Mouse (Mus musculus) CD8-positive naive resting alpha-beta T cell, adult 2 months (primary cell): ENCODE data around the gene Fam207a.

ENCODE experiments used
- DNase-seq, 2 experiments: peaks; one replicate each; pipeline ENCODE4 v3.0.0; 2022; ENCODE audit warnings: low read depth in 2 of 2, low spot score in 2 of 2

Fam207a gene

DNA sequence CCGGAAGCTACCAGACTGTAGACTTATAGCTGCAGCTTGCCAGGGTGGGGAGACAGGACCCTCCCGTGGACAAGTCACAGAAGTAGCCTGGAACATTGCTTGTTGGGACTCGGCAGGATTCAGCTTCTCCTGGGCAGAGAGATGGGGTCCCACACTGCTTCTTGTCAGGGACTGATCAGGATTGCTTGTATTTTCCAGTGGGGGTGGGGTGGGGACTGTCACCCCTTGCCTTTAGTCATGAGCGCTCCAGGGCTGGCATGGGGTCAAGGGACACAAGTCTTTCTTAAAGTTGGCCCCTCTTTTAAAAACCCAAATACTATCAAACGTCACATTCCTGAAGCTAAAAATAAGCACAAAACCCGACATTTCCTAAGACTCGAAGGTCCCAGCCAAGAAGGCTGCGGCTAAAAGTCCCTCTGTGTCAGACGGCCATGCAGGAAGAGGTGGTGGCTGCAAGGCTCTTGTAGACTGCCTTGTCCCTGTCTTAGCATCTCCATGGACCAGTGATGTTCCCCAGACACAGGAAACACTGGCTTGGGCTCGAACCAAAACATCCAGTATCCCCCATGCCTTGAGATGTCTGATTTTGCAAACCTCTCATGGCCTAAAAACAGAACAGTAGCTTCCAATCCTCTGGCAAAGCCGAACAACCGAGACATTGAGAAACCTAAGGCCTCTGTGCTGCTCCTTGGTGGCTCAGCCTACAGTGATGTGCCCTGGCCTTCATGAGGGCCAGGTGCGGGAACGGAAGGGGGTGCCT, 60.2 kb downstream of the Fam207a start:
- DNase-seq, result no peak

DNA sequence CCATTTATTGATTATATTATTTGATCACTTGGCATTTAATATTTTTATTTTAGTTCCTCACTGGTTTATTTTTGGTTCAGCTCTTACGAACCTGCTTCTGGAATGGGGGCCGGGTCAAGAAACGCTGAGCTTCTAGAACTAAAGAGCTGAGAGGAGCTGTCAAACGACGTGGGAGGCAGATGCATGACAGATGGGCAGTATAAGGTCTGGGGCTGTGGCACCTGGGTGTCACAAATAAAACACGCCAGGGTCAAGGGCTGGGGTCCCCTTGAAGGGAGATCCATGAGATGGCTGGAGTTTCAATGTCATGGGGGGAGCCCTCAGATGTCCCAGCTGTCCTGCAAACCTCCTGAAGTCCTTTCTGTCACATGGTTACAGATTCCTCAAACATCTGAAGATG, 60.8 kb downstream of the Fam207a start:
- no peak for DNase-seq

DNA sequence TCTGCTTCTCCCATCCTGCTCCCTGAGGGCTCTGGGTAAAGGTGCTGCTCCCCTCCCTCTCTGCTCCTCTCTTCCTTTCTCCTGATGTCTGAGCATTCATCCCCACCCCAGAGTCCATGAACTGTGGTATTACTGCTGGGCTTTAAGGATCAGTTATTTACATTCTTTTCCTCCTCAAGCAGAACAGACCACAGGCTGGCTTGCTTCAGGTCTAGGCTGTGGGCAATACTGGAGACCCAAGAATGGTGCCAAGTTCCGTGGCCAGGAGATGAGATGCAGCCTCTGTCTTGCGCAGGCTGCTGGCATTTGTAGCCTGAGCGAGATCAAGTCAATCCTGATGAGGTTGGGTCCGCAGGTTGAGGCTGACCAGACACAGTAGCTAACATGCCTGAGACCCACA, 63.8 kb downstream of the Fam207a start:
- DNase-seq, result no peak

DNA sequence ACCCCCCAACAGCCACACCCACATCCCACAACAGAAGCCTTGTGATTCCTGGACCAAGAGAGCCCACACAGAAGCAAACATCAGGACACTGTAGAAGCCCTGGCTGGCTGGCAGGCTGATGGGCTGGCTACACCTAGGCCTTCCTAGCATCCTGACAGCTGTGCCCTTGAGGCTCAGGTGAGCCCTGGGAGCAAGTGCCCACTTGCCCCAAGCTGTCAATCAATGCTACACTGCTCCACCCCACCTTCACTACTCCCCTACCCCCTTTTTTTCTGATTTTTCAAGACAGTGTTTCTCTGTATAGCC, 65.5 kb downstream of the Fam207a start:
- DNase-seq, result no peak

DNA sequence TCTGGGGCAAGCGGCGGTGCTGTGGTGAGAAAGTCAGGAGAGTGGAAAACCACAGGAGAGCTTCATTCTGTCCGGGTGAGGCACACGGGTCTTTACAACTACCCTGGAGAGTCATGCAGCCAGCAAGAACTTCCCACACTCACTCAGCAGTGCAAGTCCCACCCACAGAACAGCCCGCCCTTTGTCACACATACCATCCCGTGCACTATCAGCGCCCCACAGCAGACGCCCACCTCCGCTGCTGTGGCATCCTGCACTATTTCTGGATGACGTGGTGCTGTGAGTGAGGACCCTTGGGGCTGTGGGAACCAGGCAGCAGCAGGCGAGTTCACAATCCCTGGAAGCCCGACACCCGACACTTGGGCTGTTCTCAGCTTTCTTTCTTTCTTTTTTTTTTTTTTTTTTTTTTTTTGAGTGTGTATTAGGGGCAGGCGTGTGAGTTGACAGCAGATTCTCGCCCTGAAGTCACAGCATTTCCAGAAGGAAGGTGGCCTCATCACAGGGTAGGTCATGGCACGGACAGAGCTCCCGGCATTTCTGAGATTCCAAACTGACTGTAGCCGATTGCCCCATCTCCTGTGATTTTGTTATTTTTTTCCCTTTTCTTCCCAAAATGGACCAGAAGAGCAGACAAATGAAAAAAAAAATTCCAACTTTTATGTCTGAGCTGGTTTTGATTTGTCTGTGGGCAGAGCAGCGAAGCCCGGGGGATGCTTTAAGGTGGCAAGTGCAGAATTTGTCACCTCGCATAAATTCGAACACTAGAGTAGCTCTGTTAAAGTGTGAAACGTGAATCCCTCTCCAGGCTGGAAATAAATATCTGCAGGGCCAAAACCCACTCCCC, 66.0 kb downstream of the Fam207a start:
- no peak for DNase-seq

DNA sequence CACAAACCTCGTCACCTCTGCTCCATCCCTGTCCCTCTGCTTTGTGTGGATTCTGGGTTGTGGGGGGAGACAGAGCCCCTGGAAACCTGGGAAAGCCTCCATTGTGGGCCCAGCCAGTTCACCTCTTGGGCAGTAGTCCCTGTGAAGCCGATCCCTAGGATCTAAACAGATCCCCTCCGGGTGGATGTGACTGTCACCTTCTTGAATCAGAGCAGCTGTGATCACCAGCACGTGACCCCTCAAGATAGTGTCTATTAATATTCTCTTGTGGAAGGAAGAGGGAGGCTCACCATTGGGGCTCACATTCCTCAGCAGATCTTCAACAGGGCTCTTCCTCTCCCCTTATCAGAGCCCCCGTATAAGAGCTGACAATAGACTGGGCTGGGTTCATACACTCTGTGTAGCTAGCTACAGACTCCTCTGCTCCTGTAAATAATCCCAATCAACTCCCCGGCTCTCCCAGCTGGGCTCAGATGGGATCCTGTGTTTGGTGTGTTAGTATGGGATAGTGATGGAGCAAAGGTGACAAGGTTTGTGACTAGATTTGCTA, 66.8 kb downstream of the Fam207a start:
- no peak for DNase-seq

DNA sequence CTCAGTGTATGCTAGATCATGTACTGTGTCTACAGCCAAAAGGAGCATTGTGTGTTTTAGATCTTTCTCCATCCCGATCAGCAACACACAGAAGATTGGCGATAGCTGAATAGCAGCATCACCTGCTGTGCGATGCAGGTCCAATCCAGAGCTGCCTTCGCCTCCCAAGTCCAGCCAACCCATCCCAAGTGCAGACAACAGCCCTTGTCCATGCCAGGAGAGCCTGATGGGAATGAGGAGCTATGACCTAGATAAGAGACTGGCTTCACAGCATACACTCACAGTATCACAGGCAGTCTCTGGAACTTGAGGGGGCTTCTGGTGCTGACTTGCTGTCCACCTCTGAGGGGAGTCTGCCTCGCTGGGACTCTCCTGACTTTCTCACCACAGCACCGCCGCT, 67.4 kb downstream of the Fam207a start:
- no peak for DNase-seq

DNA sequence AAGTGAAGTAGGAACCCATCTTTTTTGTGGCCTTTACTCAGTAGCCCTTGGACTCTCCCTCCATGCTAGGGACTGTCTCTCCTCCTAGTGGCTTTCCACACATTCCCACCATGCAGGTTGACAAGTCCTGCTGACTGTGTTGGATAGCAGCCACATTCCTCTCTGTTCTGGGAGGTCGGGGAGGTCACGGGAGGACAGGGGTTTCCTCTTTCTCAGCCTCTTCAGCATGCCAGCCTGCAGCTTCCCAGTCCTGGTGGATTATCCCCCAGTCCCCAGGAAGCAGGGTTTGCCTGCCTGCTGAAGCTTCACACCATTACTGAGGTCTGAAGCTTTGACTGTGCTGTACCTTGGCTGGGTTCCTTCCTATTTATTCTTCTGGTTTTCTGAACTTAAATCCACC, 67.8 kb downstream of the Fam207a start:
- DNase-seq, result no peak

DNA sequence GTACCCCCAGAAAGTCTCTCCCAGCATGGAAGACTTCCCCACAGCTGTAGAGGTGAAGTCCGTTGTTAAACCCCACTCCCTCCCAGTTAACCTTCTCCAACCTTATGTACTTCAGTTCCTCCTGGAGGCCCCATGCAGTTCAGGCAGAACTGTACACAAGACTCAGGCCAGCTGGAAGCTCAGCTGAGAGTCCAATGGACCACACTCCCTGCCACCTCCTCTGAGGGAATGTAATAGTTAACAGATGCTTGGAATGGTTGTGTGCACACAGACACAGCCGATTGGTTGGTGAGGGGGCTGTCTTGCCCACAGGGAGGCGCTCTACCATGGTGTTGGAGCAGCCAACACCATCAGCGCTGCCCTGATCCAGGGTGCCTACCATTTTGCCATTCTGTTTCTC, 73.3 kb downstream of the Fam207a start:
- DNase-seq, result no peak

DNA sequence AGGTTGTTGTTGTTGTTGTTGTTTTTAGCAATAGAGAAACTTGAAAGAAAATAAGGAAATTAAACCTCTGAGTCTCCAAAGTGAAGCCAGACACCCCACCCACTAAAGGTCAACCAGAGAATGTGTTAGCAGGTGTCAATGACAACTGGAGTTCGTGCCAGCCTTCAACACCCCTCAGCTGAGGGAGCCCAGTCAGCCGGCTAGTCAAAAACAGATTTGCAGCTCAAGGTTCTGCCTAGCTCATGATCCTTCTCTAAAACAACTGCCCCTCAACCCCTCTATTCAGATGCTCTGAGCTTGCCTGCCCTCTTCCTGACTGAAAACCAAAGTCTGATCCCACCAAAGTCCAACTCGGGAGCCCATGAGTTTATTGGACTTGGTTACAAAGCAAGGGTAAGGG, 73.8 kb downstream of the Fam207a start:
- DNase-seq, result no peak

DNA sequence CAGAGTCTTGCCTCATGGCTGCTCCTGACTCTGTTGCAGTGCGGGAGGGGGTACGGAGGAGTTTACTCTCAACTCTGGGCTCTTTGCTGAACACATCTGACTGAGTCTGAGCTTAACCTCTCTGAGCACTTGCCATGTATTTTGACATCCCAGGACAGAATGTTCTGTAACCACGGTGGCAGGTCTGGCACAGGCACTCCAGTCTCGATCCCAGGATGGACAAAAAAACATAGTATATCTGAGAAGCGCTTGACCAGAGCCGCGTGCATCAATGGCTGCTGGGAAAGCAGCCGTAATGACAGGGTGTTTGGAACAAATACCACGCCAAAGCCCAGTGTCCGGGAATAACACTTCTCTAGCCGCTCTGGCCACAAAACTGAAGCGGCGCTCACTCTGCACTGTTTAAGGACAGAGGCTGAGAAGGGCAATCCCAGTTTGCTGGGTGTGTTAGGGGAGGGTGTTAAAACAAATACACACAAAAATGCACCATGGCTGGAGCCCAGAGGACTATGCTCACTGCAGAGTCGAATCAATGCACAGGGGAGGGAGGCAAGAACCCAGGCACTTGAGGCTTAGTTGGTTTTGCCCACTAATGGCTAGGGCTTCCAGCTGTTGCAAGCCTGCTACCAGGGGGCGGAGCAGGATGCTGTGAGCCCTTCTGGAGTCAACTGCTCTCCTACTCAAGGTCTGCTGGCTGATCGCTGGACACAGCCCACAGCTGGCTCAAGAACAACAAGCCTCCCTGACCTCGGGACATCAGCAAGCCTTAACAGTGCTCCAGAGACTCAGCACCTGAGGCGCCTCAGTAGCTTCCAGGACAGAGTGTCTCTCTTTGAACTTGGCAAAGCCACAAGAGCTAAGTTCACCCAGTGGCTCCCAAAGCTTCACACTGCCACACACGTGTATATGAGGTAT, 74.5 kb downstream of the Fam207a start:
- no peak for DNase-seq

DNA sequence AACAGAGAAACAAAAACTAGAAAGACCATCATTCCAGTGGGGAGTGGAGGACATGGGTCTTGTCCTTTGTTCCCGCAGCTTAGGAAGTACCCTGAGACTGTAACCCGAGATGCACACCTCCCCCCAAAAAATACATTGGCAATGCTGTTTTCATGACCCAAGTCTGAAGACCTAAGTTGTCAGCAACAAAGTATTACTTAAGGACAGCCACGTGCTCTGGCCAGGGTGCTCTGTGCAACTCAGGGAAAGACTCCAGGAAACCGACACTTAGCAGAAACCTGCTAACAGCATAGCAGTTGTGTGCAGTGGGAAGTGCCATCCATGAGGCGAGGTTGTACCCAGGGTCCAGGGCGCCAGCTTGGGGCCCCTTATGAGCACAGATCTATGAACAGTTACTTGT, 75.3 kb downstream of the Fam207a start:
- no peak for DNase-seq

DNA sequence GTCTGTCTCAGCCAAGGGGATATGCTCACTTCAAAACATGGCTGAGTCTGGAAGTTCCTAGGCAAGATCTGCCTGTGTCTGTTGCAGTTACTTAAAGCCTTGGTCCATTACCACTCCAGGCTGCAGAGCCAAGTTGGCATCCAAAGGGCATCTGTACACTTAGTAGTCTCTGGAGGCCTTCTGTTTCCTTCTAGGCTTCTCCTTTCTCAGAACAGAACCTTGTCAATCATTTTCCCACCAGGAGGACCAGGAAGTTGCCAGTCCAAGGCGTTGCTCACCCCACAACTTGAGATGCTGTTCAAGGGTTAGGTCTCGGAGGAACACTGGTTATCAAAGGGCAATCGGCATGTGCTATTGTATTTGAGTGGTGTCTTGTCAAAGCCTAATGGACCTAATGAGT, 76.6 kb downstream of the Fam207a start:
- DNase-seq, result no peak

DNA sequence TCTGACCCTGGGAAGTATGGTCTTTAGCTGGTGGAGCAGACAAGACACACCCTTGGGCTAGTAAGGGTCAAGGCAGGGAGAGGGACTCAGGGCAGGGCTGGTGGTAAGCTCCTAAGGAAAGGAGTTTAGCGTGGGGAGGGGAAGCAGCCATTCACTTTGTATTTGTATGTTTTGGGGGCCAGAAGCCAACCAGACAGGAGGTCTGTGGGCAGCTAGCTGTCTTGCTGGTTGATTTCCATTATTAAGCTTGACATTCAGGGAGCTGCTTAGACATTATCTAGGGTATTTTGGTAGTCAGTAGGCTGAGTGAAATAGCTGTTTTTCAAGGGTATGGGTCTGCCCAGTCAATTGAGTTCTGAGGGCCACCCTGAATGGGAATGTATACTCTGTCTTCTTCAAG, 77.6 kb downstream of the Fam207a start:
- DNase-seq, result no peak
